Comparison of ENCODE assay signal across 24 mouse cellular contexts in the genomic region with DNA sequence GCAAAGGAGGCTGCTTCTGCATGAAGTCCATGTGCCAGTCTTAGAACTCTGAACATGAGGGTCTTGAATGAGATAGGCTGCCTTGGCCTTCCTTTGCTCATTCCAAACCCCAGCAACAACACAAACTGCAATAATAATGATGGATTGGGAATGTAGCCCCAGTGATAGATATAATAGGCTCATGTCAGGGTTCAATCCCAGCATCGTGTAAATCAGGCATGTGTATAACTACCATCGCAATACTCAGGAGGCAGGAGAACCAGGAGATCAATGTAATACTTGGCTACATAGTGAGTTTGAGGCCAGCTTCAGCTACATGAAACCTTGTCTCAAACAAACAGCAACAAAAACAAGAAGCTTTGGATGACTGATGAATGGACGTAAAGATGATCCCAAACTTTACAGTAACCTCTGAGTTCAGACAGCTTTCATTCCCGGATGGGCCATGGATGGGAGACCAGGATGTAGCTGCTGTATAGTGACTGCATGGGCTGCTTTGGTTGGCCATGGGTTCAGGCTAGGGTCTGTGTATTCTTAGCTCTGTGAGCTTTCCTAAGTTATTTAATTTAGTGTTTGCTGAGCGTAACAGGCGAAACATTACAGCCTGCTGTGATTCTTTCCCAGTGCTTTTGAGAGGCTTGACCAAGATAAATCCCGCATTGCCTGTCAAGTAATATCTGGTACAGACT.
DNase-seq lines count a peak whose midpoint lies in the region; ATAC-seq and TF ChIP-seq lines count a peak whose summit lies in the region.
"Had no signal": no experiment of that assay in that cellular context is flagged by ENCODE, and none has a peak within 500 bp of the region (broad histone marks: within the 10 kb centered on the region; RNA-seq: fewer than 3 reads in every experiment).

No protein-coding gene starts in this region.

- no peak overlapping the region for H3K4me2 ChIP-seq in kidney, embryonic 14.5 days (replicated peaks; ENCODE audit: low read depth, low read length)
- H3K4me2 ChIP-seq in kidney, embryonic 16.5 days (replicated peaks; ENCODE audit: low read depth, low read length) = no peak overlapping the region
- H3K4me2 ChIP-seq: embryonic facial prominence, embryonic 12.5 days; forebrain, embryonic 13.5 days; forebrain, embryonic 15.5 days had no signal

- H3K9me3 ChIP-seq in kidney, embryonic 14.5 days (ENCODE audit: control insufficient read depth, low read length) = no peaks in the 10 kb centered on the region
- H3K9me3 ChIP-seq in kidney, embryonic 16.5 days (ENCODE audit: low read length) = no peaks in the 10 kb centered on the region
- H3K9me3 ChIP-seq: embryonic facial prominence, embryonic 10.5 days; embryonic facial prominence, embryonic 12.5 days; forebrain, embryonic 13.5 days; forebrain, embryonic 15.5 days; G1E had no signal

- no peaks in the 10 kb centered on the region for H3K36me3 ChIP-seq in kidney, embryonic 14.5 days (ENCODE audit: control insufficient read depth, insufficient read depth, low read length)
- H3K36me3 ChIP-seq in kidney, embryonic 16.5 days (ENCODE audit: insufficient read depth, low read length) = no peaks in the 10 kb centered on the region
- H3K36me3 ChIP-seq in kidney, adult 2 months (ENCODE audit: control insufficient read depth, insufficient read depth, low read length) = no peaks in the 10 kb centered on the region
- H3K36me3 ChIP-seq: embryonic facial prominence, embryonic 10.5 days; embryonic facial prominence, embryonic 12.5 days; forebrain, embryonic 15.5 days; G1E had no signal

- DNase-seq in kidney, adult 11 months = no peak
- DNase-seq in kidney, adult 18-20 months = no peak
- peak; percentile 5 for DNase-seq in kidney, postnatal 10 days
- no peak for DNase-seq in kidney, adult 2 months
- DNase-seq: adrenal gland, adult 8-10 months; adrenal gland, postnatal 14 days; adrenal gland, postnatal 36 days; B cell, adult 2 months; cerebellum, adult 11-12 months; cerebellum, adult 2 months; cerebellum, adult 9-10 months; cerebellum, postnatal 10 days; cerebellum, postnatal 25 days had no signal

- no peaks in the 10 kb centered on the region for H3K27me3 ChIP-seq in kidney, embryonic 14.5 days (ENCODE audit: control insufficient read depth, insufficient read depth, low read length)
- no peaks in the 10 kb centered on the region for H3K27me3 ChIP-seq in kidney, embryonic 16.5 days (ENCODE audit: insufficient read depth, low read length)
- no peaks in the 10 kb centered on the region for H3K27me3 ChIP-seq in kidney, adult 2 months (replicated peaks; ENCODE audit: control insufficient read depth, insufficient read depth, low read length)
- H3K27me3 ChIP-seq: CH12.LX, Patski had no signal

- no peak for TF ChIP-seq CTCF in kidney, adult 2 months (conservative IDR thresholded peaks at IDR 0.05; ENCODE audit: insufficient read depth, insufficient read length, low read depth, low read length)

- H3K4me1 ChIP-seq in kidney, embryonic 14.5 days (ENCODE audit: control insufficient read depth, insufficient read depth, low read length) = peaks cover 2% of the 10 kb centered on the region; the same call in 1 of the 2 replicates
- 0 out of 2 replicates have a peak, but pooled peaks cover 10% of the 10 kb centered on the region for H3K4me1 ChIP-seq in kidney, embryonic 16.5 days (ENCODE audit: insufficient read depth, low read length)
- no peaks in the 10 kb centered on the region for H3K4me1 ChIP-seq in kidney, adult 2 months (ENCODE audit: control insufficient read depth, insufficient read depth, low read length)

- no peak for TF ChIP-seq POLR2A in kidney, adult 2 months (IDR thresholded peaks at IDR 0.05; ENCODE audit: low read depth, low read length)

- peak; percentile 66 for ATAC-seq in kidney, embryonic 14.5 days (ENCODE audit: low FRiP score, low TSS enrichment)
- peak; percentile 67 for ATAC-seq in kidney, embryonic 16.5 days (ENCODE audit: low FRiP score, low TSS enrichment)
- ATAC-seq: activated CD4-positive, CD25-positive, alpha-beta regulatory T cell, adult 4 months; CD4-positive, CD25-positive, alpha-beta regulatory T cell, adult 4 months; forebrain, embryonic 13.5 days; forebrain, embryonic 15.5 days; Patski had no signal

- H3K4me3 ChIP-seq in kidney, embryonic 14.5 days (ENCODE audit: low read length) = no peak overlapping the region
- no peak overlapping the region for H3K4me3 ChIP-seq in kidney, embryonic 16.5 days (ENCODE audit: low read length)
- no peak overlapping the region for H3K4me3 ChIP-seq in kidney, adult 2 months (ENCODE audit: insufficient read depth, low read depth, low read length)
- H3K4me3 ChIP-seq: embryonic facial prominence, embryonic 10.5 days; embryonic facial prominence, embryonic 12.5 days; forebrain, embryonic 13.5 days; forebrain, embryonic 15.5 days had no signal

- no peak overlapping the region for H3K9ac ChIP-seq in kidney, embryonic 14.5 days (ENCODE audit: low read depth, low read length)
- no peak overlapping the region for H3K9ac ChIP-seq in kidney, embryonic 16.5 days (replicated peaks; ENCODE audit: low read length)
- H3K9ac ChIP-seq: embryonic facial prominence, embryonic 12.5 days; forebrain, embryonic 13.5 days; forebrain, embryonic 15.5 days had no signal

- no peak overlapping the region for H3K27ac ChIP-seq in kidney, embryonic 14.5 days (ENCODE audit: low read depth, low read length)
- H3K27ac ChIP-seq in kidney, embryonic 16.5 days (ENCODE audit: low read length) = no peak overlapping the region
- H3K27ac ChIP-seq in kidney, adult 2 months (ENCODE audit: insufficient read depth, low read depth, low read length) = no peak overlapping the region
- H3K27ac ChIP-seq: embryonic facial prominence, embryonic 10.5 days; embryonic facial prominence, embryonic 12.5 days; forebrain, embryonic 13.5 days; forebrain, embryonic 15.5 days had no signal

- 39% methylated on average over 7 of the region's 7 CpGs for WGBS in kidney, embryonic 14.5 days
- 45% methylated on average over 7 of the region's 7 CpGs for WGBS in kidney, embryonic 16.5 days
- WGBS in kidney, adult 2 months = 63% methylated on average over 7 of the region's 7 CpGs
